Mouse (Mus musculus) hindbrain, embryonic 11.5 days (tissue): ENCODE data around the gene Wdr74. TPM values are rescaled to one million over a fixed set of nuclear protein-coding genes. Genes with fewer than 3 reads are reported as not detected.

Experiments used
- ATAC-seq: fragments of 200-750 bp; cut with Nextera tagmentation; 2 replicates; pipeline ENCODE4 v1.8.0; 2017; ENCODE audit warnings: mild to moderate bottlenecking, moderate TSS enrichment, moderate library complexity; ENCODE audit not compliant: low FRiP score
- DNase-seq: peaks from one replicate; pipeline ENCODE4 v3.0.0-alpha.2; 2015; ENCODE audit warnings: low spot score
- H3K27ac ChIP-seq: fragments of 300-500 bp; sonication (generic); 2 replicates; pipeline ENCODE4 v1.5.1; 2014; ENCODE audit warnings: mild to moderate bottlenecking, low read depth, low read length
- H3K27me3 ChIP-seq: fragments of 300-500 bp; sonication (generic); 2 replicates; pipeline ENCODE4 v1.6.1; 2014; ENCODE audit warnings: mild to moderate bottlenecking, low read length, moderate library complexity, mixed read lengths; ENCODE audit not compliant: control insufficient read depth, insufficient read depth
- H3K36me3 ChIP-seq: fragments of 300-500 bp; sonication (generic); 2 replicates; pipeline ENCODE4 v1.6.1; 2014; ENCODE audit warnings: mild to moderate bottlenecking, low read length, moderate library complexity, mixed read lengths; ENCODE audit not compliant: control insufficient read depth, insufficient read depth
- H3K4me1 ChIP-seq: fragments of 300-500 bp; sonication (generic); replicated peaks from 2 replicates; pipeline ENCODE4 v1.6.1; 2014; ENCODE audit warnings: low read length, mixed read lengths; ENCODE audit not compliant: control insufficient read depth, insufficient read depth
- H3K4me2 ChIP-seq: fragments of 300-500 bp; sonication (generic); replicated peaks from 2 replicates; pipeline ENCODE4 v1.6.1; 2014; ENCODE audit warnings: mild to moderate bottlenecking, low read depth, low read length
- H3K4me3 ChIP-seq: fragments of 300-500 bp; sonication (generic); 2 replicates; pipeline ENCODE4 v1.5.1; 2014; ENCODE audit warnings: low read depth, low read length
- H3K9ac ChIP-seq: fragments of 300-500 bp; sonication (generic); 2 replicates; pipeline ENCODE4 v1.6.1; 2014; ENCODE audit warnings: low read depth, low read length
- H3K9me3 ChIP-seq: fragments of 300-500 bp; sonication (generic); 2 replicates; pipeline ENCODE4 v1.6.1; 2016; ENCODE audit warnings: low read length; ENCODE audit not compliant: control insufficient read depth
- WGBS: fragments of 180-500 bp; shearing (Covaris S2); extraction: QIAGEN DNeasy Blood & Tissue Kit; methylation state at CpG from one replicate; pipeline ENCODE4 v1.1.7; 2014; 5-methylcytosine and 5-hydroxymethylcytosine counted together
- polyA plus RNA-seq: library from polyadenylated mRNA; unstranded; fragments of >200 nt; fragmentation: Nextera tagmentation; extraction: Ambion mirVana; gene quantifications from 2 replicates; pipeline ENCODE4 v1.2.1, GENCODE M21; 2014

Gene Wdr74
- polyA plus RNA-seq, 1 experiment from 2014 or later, result 83.6 TPM

- no peak for DNase-seq
- no peak overlapping the region for H3K27ac ChIP-seq
- ATAC-seq, result no peak
- no peaks in the 10 kb centered on the region for H3K9me3 ChIP-seq
- 81% methylated on average over 7 of the region's 7 CpGs for WGBS
- no peaks in the 10 kb centered on the region for H3K4me1 ChIP-seq
- H3K36me3 ChIP-seq, result peaks cover 14% of the 10 kb centered on the region
- no peak overlapping the region for H3K9ac ChIP-seq
- H3K27me3 ChIP-seq, result no peaks in the 10 kb centered on the region
- H3K4me2 ChIP-seq, result no peak overlapping the region
- H3K4me3 ChIP-seq, result no peak overlapping the region
Measured at GRCm38 (mm10) chr19:8790171-8790570, 54.5 kb downstream of the Wdr74 start.

Other genes with a start within 250 kb of the Wdr74 start
- gene Slc22a8, start 144.6 kb upstream of the Wdr74 start, polyA plus RNA-seq, result 0.08 and 0.45 TPM in 2 replicates
- 0.77 and 0.88 TPM in 2 replicates for gene Slc22a6, start 117.8 kb upstream of the Wdr74 start, polyA plus RNA-seq
- 0.13 and 0.20 TPM in 2 replicates for gene Chrm1, start 72.0 kb upstream of the Wdr74 start, polyA plus RNA-seq
- gene Slc3a2, start 12.5 kb upstream of the Wdr74 start, polyA plus RNA-seq, result 123 and 136 TPM in 2 replicates
- gene 1700092M07Rik, start 4.9 kb downstream of the Wdr74 start, polyA plus RNA-seq, result 1.6 and 2.6 TPM in 2 replicates
- 100 and 111 TPM in 2 replicates for gene Stx5a, start 5.6 kb downstream of the Wdr74 start, polyA plus RNA-seq
- gene Nxf1, start 21.2 kb downstream of the Wdr74 start, polyA plus RNA-seq, result 213 and 224 TPM in 2 replicates
- 192 and 194 TPM in 2 replicates for gene Tmem223, start 35.2 kb downstream of the Wdr74 start, polyA plus RNA-seq
- 46.4 and 50.8 TPM in 2 replicates for gene Tmem179b, start 38.6 kb downstream of the Wdr74 start, polyA plus RNA-seq
- gene Taf6l, start 50.6 kb downstream of the Wdr74 start, polyA plus RNA-seq, result 15.4 and 17.1 TPM in 2 replicates
- gene Polr2g, start 62.8 kb downstream of the Wdr74 start, polyA plus RNA-seq, result 184 and 194 TPM in 2 replicates
- 5.7 and 7.5 TPM in 2 replicates for gene Zbtb3, start 66.7 kb downstream of the Wdr74 start, polyA plus RNA-seq
- 47.0 and 53.1 TPM in 2 replicates for gene Ttc9c, start 83.5 kb downstream of the Wdr74 start, polyA plus RNA-seq
- gene Hnrnpul2, start 84.2 kb downstream of the Wdr74 start, polyA plus RNA-seq, result 7.0 and 10.1 TPM in 2 replicates
- not detected in 2 replicates for gene AC129217.1, start 93.9 kb downstream of the Wdr74 start, polyA plus RNA-seq
- 55.6 and 59.6 TPM in 2 replicates for gene Bscl2, start 101.6 kb downstream of the Wdr74 start, polyA plus RNA-seq
- 158 TPM in 2 replicates for gene Gng3, start 103.4 kb downstream of the Wdr74 start, polyA plus RNA-seq
- gene Lrrn4cl, start 114.9 kb downstream of the Wdr74 start, polyA plus RNA-seq, result 0.32 and 0.37 TPM in 2 replicates
- 164 and 180 TPM in 2 replicates for gene Ubxn1, start 135.7 kb downstream of the Wdr74 start, polyA plus RNA-seq
- gene Uqcc3, start 145.1 kb downstream of the Wdr74 start, polyA plus RNA-seq, result 56.1 and 57.2 TPM in 2 replicates
- 89.6 and 103 TPM in 2 replicates for gene Lbhd1, start 147.9 kb downstream of the Wdr74 start, polyA plus RNA-seq
- gene Gm49403, start 148.1 kb downstream of the Wdr74 start, polyA plus RNA-seq, result not detected in 2 replicates
- 107 and 112 TPM in 2 replicates for gene 1810009A15Rik, start 153.0 kb downstream of the Wdr74 start, polyA plus RNA-seq
- gene Gm49416, start 153.1 kb downstream of the Wdr74 start, polyA plus RNA-seq, result not detected in 2 replicates
- gene Ints5, start 157.2 kb downstream of the Wdr74 start, polyA plus RNA-seq, result 26.1 and 32.1 TPM in 2 replicates
- gene Ganab, start 162.2 kb downstream of the Wdr74 start, polyA plus RNA-seq, result 89.8 and 102 TPM in 2 replicates
- gene B3gat3, start 184.5 kb downstream of the Wdr74 start, polyA plus RNA-seq, result 43.5 and 45.8 TPM in 2 replicates
- 1.0 and 1.1 TPM in 2 replicates for gene Rom1, start 193.5 kb downstream of the Wdr74 start, polyA plus RNA-seq
- gene Eml3, start 193.7 kb downstream of the Wdr74 start, polyA plus RNA-seq, result 6.5 and 7.8 TPM in 2 replicates
- gene Mta2, start 206.0 kb downstream of the Wdr74 start, polyA plus RNA-seq, result 45.6 and 52.3 TPM in 2 replicates
- 23.7 and 27.8 TPM in 2 replicates for gene Tut1, start 218.0 kb downstream of the Wdr74 start, polyA plus RNA-seq
- 462 and 475 TPM in 2 replicates for gene Eef1g, start 231.2 kb downstream of the Wdr74 start, polyA plus RNA-seq